Mouse (Mus musculus) CH12.LX (cell line): ENCODE results near the gene Ccdc151. TPM values are rescaled to one million over a fixed set of nuclear protein-coding genes. Genes with fewer than 3 reads are reported as not detected.

Experiments used
- DNase-seq: peaks from one replicate; pipeline ENCODE4 v3.0.0-alpha.2; 2013; ENCODE audit errors: extremely low read depth
- H3K27ac ChIP-seq: 2 replicates; pipeline ENCODE4 v1.5.1; 2012; ENCODE audit warnings: low read depth, mild to moderate bottlenecking, control low read depth, moderate library complexity; ENCODE audit not compliant: insufficient read depth
- H3K27me3 ChIP-seq: replicated peaks from 2 replicates; pipeline ENCODE3; 2012; ENCODE audit warnings: inconsistent platforms
- H3K36me3 ChIP-seq, 2 experiments: replicated peaks in 1 of 2; 2 replicates each; pipeline versions ENCODE3 to v1.6.1; 2012; ENCODE audit warnings: inconsistent platforms in 1 of 2, low read length in 1 of 2, mild to moderate bottlenecking in 1 of 2, mixed read lengths in 1 of 2, moderate library complexity in 1 of 2; ENCODE audit not compliant: control insufficient read depth in 1 of 2, insufficient read depth in 1 of 2
- H3K4me1 ChIP-seq, 2 experiments: 2 replicates each; pipeline ENCODE4 v1.6.1; 2012; ENCODE audit warnings: inconsistent platforms in 1 of 2, moderate library complexity in 1 of 2; ENCODE audit not compliant: insufficient read depth in 2 of 2, control insufficient read depth in 1 of 2
- H3K4me2 ChIP-seq: 2 replicates; pipeline ENCODE4 v1.6.1; 2012; ENCODE audit warnings: low read depth, mild to moderate bottlenecking, control low read depth; ENCODE audit not compliant: poor library complexity, insufficient read depth, severe bottlenecking
- H3K4me3 ChIP-seq, 3 experiments: fragments of 150-350 bp in 1 of 3; sonication (generic) in 1 of 3; replicated peaks in 1 of 3; 2 replicates each; pipeline versions ENCODE3 to v1.5.1; 2011 to 2012; ENCODE audit warnings: low read depth in 2 of 3, low read length in 2 of 3, mild to moderate bottlenecking in 2 of 3, moderate library complexity in 2 of 3, control low read depth in 1 of 3, improper control_type of control experiment in 1 of 3, inconsistent platforms in 1 of 3, mixed read lengths in 1 of 3; ENCODE audit not compliant: poor library complexity in 1 of 3
- H3K79me2 ChIP-seq: replicated peaks from 2 replicates; pipeline ENCODE4 v1.6.1; 2012; ENCODE audit warnings: mild to moderate bottlenecking, moderate library complexity; ENCODE audit not compliant: control insufficient read depth, poor library complexity, insufficient read depth, severe bottlenecking; ENCODE audit errors: extremely low read depth
- H3K9ac ChIP-seq: 2 replicates; pipeline ENCODE4 v1.6.1; 2012; ENCODE audit warnings: low read depth, mild to moderate bottlenecking, control low read depth, moderate library complexity; ENCODE audit not compliant: insufficient read depth
- H3K9me3 ChIP-seq: replicated peaks from 2 replicates; pipeline ENCODE3; 2012; ENCODE audit warnings: low read length, inconsistent platforms, mixed read lengths
- CTCF ChIP-seq, 2 experiments: IDR thresholded peaks in 1 of 2; conservative IDR thresholded peaks in 1 of 2; 2 replicates each; pipeline ENCODE4 v1.5.1; 2011 to 2012; ENCODE audit warnings: low read depth in 2 of 2, low read length in 2 of 2, improper control_type of control experiment in 1 of 2, inconsistent platforms in 1 of 2, mild to moderate bottlenecking in 1 of 2, moderate library complexity in 1 of 2
- ELF1 ChIP-seq: IDR thresholded peaks from 2 replicates; pipeline ENCODE4 v1.6.1; 2014; ENCODE audit warnings: low read depth, mild to moderate bottlenecking, inconsistent platforms, low read length, improper control_type of control experiment
- ETS1 ChIP-seq: conservative IDR thresholded peaks from 2 replicates; pipeline ENCODE4 v1.6.1; 2012; ENCODE audit warnings: low read depth, mild to moderate bottlenecking, inconsistent platforms, low read length, improper control_type of control experiment, moderate library complexity
- GABPA ChIP-seq: IDR thresholded peaks from 2 replicates; pipeline ENCODE4 v1.6.1; 2012; ENCODE audit warnings: low read depth, low read length, improper control_type of control experiment, inconsistent platforms; ENCODE audit not compliant: insufficient replicate concordance
- JUND ChIP-seq: conservative IDR thresholded peaks from 2 replicates; pipeline ENCODE4 v1.6.1; 2011; ENCODE audit warnings: low read depth, low read length, improper control_type of control experiment
- MAX ChIP-seq: IDR thresholded peaks from 2 replicates; pipeline ENCODE4 v1.6.1; 2011; ENCODE audit warnings: low read length, improper control_type of control experiment
- MYC ChIP-seq: IDR thresholded peaks from 2 replicates; pipeline ENCODE4 v1.6.1; 2011; ENCODE audit warnings: low read depth, mild to moderate bottlenecking, improper control_type of control experiment, low read length
- NELFE ChIP-seq: IDR thresholded peaks from 2 replicates; pipeline ENCODE4 v1.6.1; 2011; ENCODE audit warnings: low read depth, low read length, improper control_type of control experiment
- POLR2A ChIP-seq: IDR thresholded peaks from 2 replicates; pipeline ENCODE4 v1.6.1; 2011; ENCODE audit warnings: low read depth, mild to moderate bottlenecking, improper control_type of control experiment, low read length
- SMC3 ChIP-seq: IDR thresholded peaks from 2 replicates; pipeline ENCODE4 v1.6.1; 2011; ENCODE audit warnings: low read depth, low read length, improper control_type of control experiment
- ZKSCAN1 ChIP-seq: IDR thresholded peaks from 2 replicates; pipeline ENCODE4 v1.6.1; 2012; ENCODE audit warnings: low read depth, inconsistent platforms, low read length, improper control_type of control experiment, borderline replicate concordance
- ZMIZ1 ChIP-seq: IDR thresholded peaks from 2 replicates; pipeline ENCODE4 v1.6.1; 2012; ENCODE audit warnings: low read depth, mild to moderate bottlenecking, inconsistent platforms, low read length, improper control_type of control experiment
- dilution Hi-C: fragments of 300-500 bp; cut with MboI; formaldehyde crosslinking; loops from 2 replicates; pipeline ENCODE4 v1.14.3; 2020; ENCODE audit warnings: low sequenced_read_pairs; ENCODE audit not compliant: extremely low pct_unique_long_range_greater_than_20kb, extremely low pct_ligation_motif_present
- in situ Hi-C: fragments of 300-500 bp; cut with MboI; formaldehyde crosslinking; loops from 3 replicates; pipeline ENCODE4 v1.14.3; 2019; ENCODE audit warnings: low sequenced_read_pairs, low pct_ligation_motif_present, low pct_unique_long_range_greater_than_20kb, mixed read lengths
- polyA plus RNA-seq: library from polyadenylated mRNA; unstranded; fragments of >175 nt; gene quantifications from 2 replicates; pipeline ENCODE4 v1.2.1, GENCODE M21; 2012; ENCODE audit warnings: low read depth; ENCODE audit not compliant: insufficient read length
- total RNA-seq, 2 experiments: library from RNA; depleted of rRNA; stranded (reverse); fragments of 300-350 nt in 1 of 2; fragments of >200 nt in 1 of 2; gene quantifications; 2 replicates each; pipeline ENCODE4 v1.2.3; 2012 to 2014

The Ccdc151 gene
- total and polyA plus RNA-seq, 3 experiments, result 0.13 to 0.25 (median 0.16) TPM

DNA sequence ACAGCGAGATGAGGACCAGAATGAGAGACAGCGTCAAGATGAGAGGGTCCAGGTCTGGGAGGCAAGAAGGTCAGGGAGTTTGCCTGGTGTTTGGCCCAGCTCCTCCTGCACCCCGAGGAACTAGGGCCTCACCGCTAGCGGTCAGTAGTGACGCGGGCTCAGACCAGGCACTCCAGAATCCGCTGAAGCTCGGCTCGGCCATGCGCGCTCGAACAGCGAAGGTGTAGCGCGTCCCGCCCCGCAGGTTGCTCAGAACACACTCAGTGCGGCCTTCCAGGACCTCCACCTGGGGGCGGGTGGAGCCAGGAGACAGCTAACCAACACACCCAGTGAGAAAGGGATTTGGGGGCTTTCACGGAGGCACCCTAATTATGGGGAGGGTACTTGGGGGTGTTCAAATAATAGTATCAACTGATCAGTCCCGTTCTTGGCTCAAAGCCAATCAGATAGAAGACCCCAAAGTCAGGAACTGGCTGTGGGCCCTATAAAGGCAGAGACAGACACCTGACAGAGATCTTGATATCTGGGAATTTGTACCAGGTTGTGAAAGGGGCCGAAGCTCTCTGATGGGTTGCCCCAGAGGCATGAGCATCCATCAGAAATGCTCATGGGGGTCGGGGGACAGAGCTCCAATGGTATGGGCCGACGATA, 41.8 kb downstream of the Ccdc151 start:
- Histone ChIP-seq H3K4me2 (no peak overlapping the region), H3K9ac (no peak overlapping the region), H3K4me3 (no peak overlapping the region), H3K36me3 (peaks cover 3% of the 10 kb centered on the region in 2 experiments), H3K9me3 (no peaks in the 10 kb centered on the region), H3K27me3 (peaks cover 42% of the 10 kb centered on the region), H3K27ac (no peak overlapping the region), H3K4me1 (peaks cover 11 to 13% of the 10 kb centered on the region in 2 experiments), H3K79me2 (0 out of 2 replicates have a peak, but pooled peaks cover 3% of the 10 kb centered on the region)
- TF ChIP-seq NELFE, result no peak
- TF ChIP-seq GABPA, result no peak
- no peak for TF ChIP-seq JUND
- DNase-seq, result no peak
- in situ Hi-C loops, result loop anchor here (5.0 kb wide), 1 partner anchor 42 kb away; the partner anchor contains the start of genes Ccdc151 and Prkcsh
- dilution Hi-C loops, result no loop called here

DNA sequence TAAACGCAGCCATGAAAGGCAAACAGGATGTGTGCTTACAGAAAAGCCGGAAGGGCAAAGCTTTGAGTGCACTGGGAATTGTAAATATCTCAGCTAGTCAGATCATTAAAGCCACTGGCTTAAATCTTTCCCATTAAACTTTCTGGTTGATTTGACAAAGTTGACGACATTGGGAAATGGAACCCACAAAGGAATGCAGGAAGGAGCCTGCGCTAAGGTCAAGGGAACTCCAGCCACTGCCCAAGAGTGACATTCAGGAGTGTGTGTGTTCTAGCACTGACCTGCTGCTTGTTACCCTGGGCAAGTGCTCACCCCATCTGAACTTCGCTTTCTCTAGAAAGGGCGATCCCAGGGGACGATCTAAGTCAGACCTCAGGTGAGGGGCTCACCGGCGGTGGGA, 42.3 kb downstream of the Ccdc151 start:
- Histone ChIP-seq H3K9ac (no peak overlapping the region), H3K4me3 (no peak overlapping the region)
- TF ChIP-seq MAX, result no peak
- TF ChIP-seq, all 38 proteins: peak for 0
- dilution Hi-C loops, result no loop called here
- DNase-seq, result no peak
- peaks cover 40% of the 10 kb centered on the region for H3K27me3 ChIP-seq
- 0 out of 2 replicates have a peak, but pooled peaks cover 3% of the 10 kb centered on the region for H3K79me2 ChIP-seq
- peaks cover 3% of the 10 kb centered on the region in 2 experiments for H3K36me3 ChIP-seq
- H3K27ac ChIP-seq, result no peak overlapping the region
- peaks cover 11 to 13% of the 10 kb centered on the region in 2 experiments for H3K4me1 ChIP-seq
- in situ Hi-C loops, result loop anchor here (5.0 kb wide), 1 partner anchor 42 kb away; the partner anchor contains the start of genes Ccdc151 and Prkcsh
- no peak overlapping the region for H3K4me2 ChIP-seq
- no peaks in the 10 kb centered on the region for H3K9me3 ChIP-seq

DNA sequence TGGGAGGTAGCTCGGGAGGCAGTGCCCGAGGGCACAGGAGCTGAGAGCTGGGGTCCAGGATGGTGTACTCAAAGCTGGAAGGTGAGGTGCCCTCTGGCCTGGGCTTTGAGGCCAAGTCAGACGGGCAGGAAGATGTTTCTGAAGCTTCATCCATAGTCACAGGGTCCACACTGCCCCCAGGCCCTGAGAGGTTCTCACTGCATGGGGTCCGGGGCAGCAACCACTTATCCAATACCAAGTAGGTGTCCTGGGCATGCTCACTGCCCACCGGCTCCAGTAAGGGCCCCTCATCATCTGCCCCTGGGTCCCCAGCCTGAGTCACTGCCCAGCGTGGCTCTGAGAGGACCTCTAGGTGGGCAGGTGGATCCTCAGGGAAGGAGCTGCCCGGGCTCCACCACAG, 43.2 kb downstream of the Ccdc151 start:
- no peak for DNase-seq
- TF ChIP-seq MAX (no peak), ETS1 (no peak), MYC (no peak), POLR2A (no peak), SMC3 (no peak), CTCF (conservative IDR thresholded peaks at IDR 0.05 in 1 of 2, IDR thresholded peaks at IDR 0.05 in 1 of 2; ENCODE audit: low read depth in 2 of 2, low read length in 2 of 2) (no peak), ELF1 (no peak), ZMIZ1 (no peak), ZKSCAN1 (no peak)
- H3K36me3 ChIP-seq, result peaks cover 3% of the 10 kb centered on the region in 2 experiments
- peaks cover 11 to 17% of the 10 kb centered on the region in 2 experiments for H3K4me1 ChIP-seq
- 0 out of 2 replicates have a peak, but pooled peaks cover 3% of the 10 kb centered on the region for H3K79me2 ChIP-seq
- no peak overlapping the region for H3K4me3 ChIP-seq
- no peak overlapping the region for H3K27ac ChIP-seq
- no peak overlapping the region for H3K9ac ChIP-seq
- H3K4me2 ChIP-seq, result no peak overlapping the region
- H3K27me3 ChIP-seq, result peaks cover 40% of the 10 kb centered on the region
- in situ Hi-C loops (no loop called here), dilution Hi-C loops (no loop called here)
- H3K9me3 ChIP-seq, result no peaks in the 10 kb centered on the region
